Mouse (Mus musculus) B cell, adult 2 months (primary cell): ENCODE results near the gene Pxn.
"Not testable (repeated sequence)": the region's sequence is repeated elsewhere in the genome, so short reads cannot be mapped to it uniquely, and the experiment has no call there.

Experiments
- DNase-seq, 2 experiments: peaks; one replicate each; pipeline ENCODE4 v3.0.0; 2022

Gene Pxn

DNA sequence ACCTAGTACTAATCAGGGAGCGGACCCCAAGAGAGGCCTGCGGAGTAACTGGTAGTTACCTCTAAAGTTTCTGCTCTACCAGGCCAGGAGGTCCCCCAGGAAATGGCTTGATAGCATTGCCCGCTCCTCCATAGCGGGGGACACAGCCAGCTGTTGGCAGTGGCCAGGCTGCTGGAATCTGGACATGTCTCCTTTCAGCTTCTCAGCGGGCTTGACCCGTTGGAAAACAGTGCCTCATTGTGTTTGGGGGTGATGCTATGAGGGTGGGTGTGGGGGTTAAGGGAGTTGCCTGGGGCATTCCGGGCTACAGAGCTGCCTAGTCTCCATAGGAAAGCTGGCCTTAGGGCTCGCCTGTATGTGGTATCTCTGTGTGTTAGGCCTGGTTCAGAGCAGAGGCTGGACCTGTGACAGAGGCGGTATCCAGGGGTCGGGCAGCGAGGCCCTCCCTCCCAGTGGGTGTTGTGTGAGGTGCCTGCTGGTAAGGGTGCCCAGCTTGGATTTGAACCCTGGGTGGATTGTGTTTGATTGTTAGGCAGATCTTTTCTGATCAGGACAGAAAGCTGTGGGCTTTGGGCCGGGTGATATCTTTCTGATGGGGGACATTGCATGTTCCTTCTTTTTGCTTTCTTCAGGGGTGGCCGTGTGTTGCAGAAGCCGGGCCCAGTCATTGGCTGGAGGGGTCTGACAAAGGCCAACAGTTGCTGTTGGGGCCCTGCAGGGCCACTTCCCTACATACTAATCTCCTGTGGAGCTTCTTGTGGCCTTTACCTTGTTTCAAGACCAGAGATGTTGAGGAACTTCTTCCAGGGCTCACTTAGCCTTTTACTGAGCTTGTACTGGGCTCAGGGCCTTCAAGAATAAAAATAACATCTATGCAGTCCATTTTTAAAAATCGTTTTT is 3.6 kb downstream of the Pxn start:
- DNase-seq: no peak

GRCm38 (mm10) chr5:115512375-115512774 is 5.9 kb downstream of the Pxn start:
- DNase-seq: no peak

DNA sequence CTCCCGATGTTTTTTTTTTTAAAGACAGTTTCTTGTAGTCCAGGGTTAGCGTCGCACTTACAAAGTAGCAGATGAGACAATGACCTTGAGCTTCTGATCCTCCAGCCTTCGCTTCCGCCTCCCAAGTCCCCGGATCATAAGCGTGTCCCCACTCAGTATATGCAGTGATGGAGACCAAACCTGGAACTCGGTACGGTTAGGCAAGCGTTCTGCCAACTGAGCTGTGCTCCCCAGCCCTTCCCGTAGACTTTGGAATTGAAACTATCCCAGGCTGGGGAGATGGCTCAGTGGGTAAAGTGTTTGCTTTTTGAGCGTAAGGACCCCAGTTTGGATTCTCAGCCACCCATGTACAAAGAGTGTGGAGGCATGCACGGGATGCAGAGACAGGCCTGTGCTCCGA is 6.8 kb downstream of the Pxn start:
- DNase-seq: no peak

DNA sequence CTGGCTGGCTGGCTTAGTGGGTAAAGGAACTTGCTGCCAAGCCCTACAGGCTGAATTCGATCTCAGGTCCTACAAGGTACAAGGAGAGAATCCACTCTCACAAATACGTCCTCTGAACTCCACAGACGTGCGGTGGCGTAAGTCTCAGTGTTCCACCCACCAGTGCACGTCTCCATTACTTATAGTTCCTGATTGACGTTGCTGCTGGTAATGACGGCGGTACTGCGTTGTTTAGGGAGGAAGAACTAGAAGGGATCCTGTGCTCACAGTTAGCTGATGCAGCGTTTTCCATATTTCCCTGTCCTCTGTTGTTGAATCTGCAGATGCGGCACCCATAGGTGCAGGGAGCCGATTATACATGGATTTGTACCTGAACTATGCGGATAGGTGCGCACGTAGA is 7.2 kb downstream of the Pxn start:
- no peak for DNase-seq

GRCm38 (mm10) chr5:115514346-115514745 is 7.9 kb downstream of the Pxn start:
- no peak for DNase-seq

GRCm38 (mm10) chr5:115514896-115515587 is 8.6 kb downstream of the Pxn start:
- no peak for DNase-seq

- peak; percentile 81 to 84 for DNase-seq
These were observed 9.8 kb downstream of the Pxn start for GRCm38 (mm10) chr5:115516081-115516907.

- no peak for DNase-seq
These were observed 10.4 kb downstream of the Pxn start for GRCm38 (mm10) chr5:115516908-115517307.

DNA sequence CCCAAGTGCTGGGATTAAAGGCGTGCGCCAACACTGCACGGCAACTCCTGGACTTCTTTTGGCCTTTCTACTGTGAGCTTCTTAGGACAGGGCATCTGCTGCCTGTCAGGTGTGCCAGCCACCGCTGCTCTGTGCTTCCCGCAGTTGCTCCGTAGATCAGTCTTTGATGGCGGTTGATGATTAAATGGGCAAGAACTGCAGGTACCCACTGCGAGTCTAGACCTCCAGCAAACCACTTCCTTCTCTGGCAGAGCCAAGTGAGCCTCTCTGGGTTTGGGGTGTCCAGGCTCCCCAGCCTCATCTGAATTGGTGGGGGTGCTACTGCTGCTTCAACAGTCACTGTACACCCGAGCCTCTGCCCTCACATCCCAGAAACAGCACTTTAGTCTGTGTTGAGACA is 11.0 kb downstream of the Pxn start:
- DNase-seq: peak; percentile 23 to 27

DNA sequence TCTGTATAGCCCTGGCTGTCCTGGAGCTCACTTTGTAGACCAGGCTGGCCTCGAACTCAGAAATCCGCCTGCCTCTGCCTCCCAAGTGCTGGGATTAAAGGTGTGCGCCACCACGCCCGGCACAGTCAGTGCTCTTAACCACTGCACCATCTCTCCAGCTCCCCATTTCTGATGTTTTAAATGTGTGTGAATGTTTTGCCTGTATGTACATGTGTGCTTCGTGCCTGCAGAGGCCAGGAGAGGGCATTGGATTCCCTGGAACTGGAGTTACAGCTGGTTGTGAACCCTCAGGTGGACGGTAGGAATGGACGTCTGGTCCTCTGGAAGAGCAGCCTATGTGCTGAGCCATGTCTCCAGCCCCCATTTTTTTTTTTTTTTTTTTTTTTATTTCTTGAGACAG is 11.7 kb downstream of the Pxn start:
- not testable (repeated sequence) for DNase-seq

DNA sequence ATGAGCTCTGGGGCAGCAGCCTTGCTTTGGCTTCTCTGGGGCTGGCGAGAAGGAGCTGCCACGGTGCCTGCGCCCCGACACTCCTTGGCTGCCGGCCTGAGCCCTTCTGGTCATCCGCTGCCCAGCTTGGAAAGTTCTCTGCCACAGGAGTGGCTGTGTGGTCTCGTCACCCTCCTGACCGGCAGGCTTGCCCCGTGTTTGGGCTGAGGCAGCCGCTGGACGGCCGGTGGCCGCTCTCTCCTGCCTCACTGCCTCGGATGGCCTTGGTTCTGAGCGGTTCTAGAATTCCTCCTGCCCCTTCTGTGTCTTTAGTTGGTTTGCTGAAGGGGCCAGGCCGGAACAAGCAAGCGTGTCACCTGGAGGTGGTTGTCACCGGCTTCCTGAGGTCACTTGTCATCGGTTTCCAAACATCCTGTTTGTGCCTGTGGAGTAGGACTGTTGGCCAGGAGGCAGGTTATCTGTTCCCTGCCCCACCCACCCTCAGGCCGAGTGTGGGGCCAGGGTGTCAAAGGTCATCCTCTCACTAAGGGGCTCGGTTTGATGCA is 13.9 kb downstream of the Pxn start:
- no peak for DNase-seq

DNA sequence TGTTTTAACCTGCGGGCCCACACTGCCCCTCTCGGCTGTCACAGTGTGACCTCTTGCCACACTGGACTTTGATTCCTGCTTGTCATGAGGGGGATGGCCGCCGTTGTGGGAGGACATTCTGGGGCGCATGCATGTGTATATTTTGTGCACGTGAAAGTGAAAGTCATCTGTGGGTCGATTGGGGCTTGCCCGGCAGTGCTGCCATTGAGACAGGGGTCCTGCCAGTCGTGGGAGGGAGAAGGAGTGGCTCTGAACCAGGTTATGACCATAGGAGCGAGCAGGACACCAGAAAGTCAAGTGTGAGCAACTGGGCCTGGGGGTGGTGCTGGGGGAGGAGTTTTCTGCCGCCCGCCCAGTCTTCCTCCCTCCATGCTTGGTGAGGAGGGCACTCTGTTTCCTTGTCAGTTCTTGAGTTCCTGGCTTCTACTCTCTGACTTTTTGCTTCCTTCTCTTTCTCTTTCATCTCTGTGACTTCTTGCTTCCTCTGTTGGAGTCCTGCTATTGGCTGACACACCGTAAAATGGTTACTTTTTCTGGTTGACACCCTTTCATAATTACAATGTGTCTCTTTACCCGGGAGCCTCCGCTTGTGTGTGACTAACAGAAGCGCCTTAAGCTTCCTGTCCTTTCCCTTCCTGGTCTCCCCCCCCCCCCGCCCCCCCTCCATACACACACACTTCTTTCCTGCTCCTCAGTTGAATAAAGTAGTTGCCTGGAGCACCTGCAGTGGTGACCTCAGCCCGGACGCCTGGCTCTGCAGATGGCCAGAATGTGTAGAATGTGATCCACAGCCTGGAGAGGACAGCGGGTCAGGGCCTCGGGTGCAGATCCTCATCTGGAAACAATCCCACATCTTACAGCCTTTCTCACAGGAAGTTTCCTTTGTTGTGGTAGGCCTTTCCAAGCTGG is 15.3 kb downstream of the Pxn start:
- DNase-seq: peak; percentile 63 to 64

- no peak for DNase-seq
These were observed 16.1 kb downstream of the Pxn start for GRCm38 (mm10) chr5:115522531-115522930.

GRCm38 (mm10) chr5:115522981-115523499 is 16.6 kb downstream of the Pxn start:
- no peak for DNase-seq

DNA sequence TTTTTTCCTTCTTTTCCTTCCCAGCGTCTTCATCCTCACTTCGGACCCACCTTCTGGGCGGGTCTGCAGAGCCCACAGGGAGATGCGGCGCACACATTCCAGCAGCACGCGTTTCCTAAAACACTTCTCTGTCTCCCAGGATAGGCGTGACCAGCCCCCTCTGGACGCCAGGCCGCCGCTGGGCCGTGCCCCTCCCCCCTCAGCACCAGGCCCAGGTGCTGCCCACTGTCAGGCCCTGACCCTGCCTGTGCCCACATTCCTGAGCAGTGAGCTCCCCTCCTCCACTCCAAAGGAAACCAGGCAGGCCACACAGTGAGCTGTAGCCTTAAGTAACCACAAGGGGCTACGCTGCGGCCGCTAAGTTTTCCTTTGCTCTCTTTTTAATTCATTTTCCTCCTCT is 17.5 kb downstream of the Pxn start:
- DNase-seq: no peak

DNA sequence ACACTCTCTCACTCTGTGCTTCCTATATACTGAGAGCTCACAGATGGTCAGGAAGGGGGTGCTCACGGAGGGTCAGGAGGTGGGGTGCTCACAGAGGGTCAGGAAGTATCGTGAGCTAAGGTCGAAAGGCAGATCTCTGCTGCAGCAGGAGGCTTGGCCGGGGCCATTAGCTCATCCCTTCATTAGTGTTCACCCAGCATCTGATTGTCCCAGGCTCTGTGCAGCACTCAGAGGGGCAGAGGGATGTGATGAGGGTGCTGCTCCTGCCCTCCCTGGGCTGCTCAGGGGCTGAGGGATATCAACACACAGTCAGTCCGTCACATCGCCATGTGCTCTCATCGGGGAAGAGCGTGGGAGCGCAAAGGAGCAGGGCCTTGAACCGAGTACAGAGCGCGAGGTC is 18.0 kb downstream of the Pxn start:
- no peak for DNase-seq

GRCm38 (mm10) chr5:115525416-115525815 is 18.9 kb downstream of the Pxn start:
- DNase-seq: no peak

DNA sequence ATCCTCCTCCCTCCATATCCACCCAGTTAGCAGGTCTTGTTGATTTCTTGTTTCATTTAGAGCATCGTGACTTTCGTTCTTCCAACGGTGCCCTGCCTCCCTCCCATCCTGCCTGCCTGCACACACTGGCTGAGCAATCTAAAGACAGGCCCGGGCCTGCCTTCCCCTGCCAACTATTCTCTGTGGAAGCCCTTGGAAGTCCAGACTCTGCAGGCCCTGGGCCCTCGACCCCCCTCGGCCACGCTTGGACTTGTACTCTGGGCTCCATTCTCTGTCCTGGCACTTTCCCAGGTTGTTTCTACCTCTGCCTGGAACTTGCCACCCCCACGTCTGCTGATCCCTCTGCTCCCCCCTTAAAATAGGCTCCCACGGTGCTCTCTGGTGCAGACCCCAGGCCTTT is 19.5 kb downstream of the Pxn start:
- no peak for DNase-seq

DNA sequence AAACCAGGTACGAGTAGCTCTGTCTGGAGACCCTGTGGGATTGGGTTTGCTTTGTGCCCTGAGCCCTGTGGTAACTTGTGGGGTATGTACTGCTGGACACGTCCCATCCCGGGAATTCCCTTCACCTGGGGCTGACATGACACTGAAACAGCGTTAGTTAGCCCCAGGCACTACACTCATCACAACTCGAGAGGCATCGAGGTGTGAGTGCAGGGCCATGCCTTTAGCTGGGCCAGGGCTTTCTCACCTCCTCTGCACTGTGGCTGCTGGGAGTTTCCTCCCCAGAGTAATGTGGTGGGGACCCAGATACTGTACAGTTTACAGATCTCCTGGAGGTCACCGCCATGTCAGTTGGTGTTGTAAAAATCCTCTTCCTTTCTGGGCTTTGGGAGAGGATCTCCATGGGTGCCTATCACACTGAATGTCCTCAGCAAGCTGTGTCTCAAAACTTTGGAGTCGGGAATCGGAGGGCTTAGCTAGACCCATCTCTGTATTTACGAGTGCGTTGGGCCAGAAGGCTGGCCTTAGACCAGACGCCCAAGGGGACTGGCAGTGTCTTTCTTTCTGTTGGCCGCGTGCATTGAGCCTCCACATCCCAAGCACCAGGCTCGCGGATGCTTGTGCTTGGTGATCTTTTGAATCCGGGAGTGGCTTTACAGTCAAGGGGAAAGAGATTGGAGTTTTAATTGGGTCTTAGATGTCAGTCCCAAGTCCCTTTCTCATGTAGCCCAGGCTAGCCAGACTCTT is 20.2 kb downstream of the Pxn start:
- DNase-seq: no peak

DNA sequence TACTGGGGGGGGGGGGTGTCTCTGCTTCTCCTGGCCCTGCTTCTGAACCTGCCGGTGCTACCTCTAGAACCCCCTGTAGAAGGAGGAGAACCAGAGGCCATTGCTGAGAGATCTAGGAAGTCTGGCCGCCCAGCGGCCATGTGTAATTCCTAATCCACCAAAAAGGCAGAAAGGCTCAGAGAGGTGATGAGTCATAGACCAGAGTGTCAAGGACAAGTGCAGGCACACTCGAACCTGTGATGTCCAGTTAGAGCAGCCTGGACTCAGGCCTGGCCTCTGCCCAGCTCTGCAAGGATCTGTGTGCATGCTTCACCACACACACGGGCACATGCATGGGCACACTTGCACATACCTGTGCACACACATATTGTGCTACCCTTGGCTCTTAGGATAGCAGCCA is 21.7 kb downstream of the Pxn start:
- DNase-seq: no peak

GRCm38 (mm10) chr5:115529364-115529741 is 22.9 kb downstream of the Pxn start:
- no peak for DNase-seq
